Mouse (Mus musculus): ENCODE data around the gene Maneal. TPM values are rescaled to one million over a fixed set of nuclear protein-coding genes. Genes with fewer than 3 reads are reported as not detected.
A peak's percentile ranks its signal among the peaks of the same experiment; 100 is the strongest.

Maneal gene
- total RNA-seq, 2 experiments from 2014 or later: 51.5 to 52.1 TPM

- DNase-seq (ENCODE audit: low spot score in 2 of 2): peak; percentile 91 to 96
Observed at GRCm38 (mm10) chr4:124850261-124850913, 11.6 kb downstream of the Maneal start, which contains the start of gene Yrdc. Gene Yrdc, plus strand, starts transcription at chr4:124850679.

DNA sequence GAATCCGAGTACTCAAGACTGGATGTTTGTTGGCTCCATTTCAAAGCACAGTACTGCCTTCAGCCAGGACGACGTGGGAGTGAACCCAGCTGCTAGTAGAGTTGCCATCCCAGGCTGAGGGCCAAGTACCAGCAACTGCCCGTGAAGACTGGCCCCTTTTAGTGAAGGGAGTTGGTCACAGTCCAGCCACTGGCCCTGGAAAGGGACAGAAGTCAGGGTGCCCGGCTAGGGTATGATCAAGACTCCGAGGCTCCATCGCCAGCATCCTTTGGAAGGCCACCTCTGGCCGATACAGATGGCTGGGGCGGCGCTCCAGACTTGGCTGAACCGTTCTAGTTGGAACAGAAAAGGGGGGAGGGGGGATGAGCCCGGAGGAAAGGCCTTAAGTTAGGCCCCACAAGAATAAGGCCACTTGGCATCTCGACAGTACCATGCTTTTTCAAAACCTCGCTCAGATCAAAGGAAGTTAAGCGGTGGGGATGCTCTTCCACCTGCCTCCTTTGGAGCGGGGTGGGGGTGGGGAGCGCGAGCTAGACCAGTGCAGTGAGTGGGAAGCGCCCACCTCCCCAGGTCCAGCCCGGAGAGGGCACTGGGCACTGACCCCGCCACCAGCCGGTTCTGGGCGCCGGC, 12.2 kb downstream of the Maneal start:
- peak; percentile 64 to 77 for DNase-seq (ENCODE audit: low spot score in 2 of 2)

- DNase-seq (ENCODE audit: low spot score in 2 of 2): peak; percentile 78 to 91
Observed at GRCm38 (mm10) chr4:124847573-124847972, 14.4 kb downstream of the Maneal start.

- no peak for DNase-seq (ENCODE audit: low spot score in 2 of 2)
Observed at GRCm38 (mm10) chr4:124843493-124843892, 18.5 kb downstream of the Maneal start.

- no peak for DNase-seq (ENCODE audit: low spot score in 2 of 2)
Observed at GRCm38 (mm10) chr4:124840998-124841397, 21.0 kb downstream of the Maneal start.

- no peak for DNase-seq (ENCODE audit: low spot score in 2 of 2)
Observed at GRCm38 (mm10) chr4:124838035-124838700, 23.8 kb downstream of the Maneal start.

DNA sequence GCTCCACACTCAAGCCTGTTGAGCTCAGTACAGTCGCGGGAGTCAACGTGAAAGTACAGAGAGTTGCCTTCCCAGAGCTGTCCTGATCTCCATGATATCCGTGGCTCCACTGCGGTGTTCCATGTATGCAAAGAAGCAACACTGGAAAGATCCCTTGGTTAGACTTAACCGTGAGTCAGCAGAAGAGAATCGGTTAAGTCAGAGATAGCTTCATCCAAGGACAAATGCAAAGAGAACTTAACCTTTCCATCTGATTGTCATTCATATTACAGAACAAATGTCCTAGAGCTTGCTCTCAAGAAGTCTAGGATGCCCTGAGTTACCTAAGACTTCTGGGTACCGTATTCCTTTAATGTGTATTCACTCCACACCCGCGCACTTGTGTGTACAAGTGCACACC, 29.2 kb downstream of the Maneal start:
- DNase-seq (ENCODE audit: low spot score in 2 of 2): no peak

- no peak for DNase-seq (ENCODE audit: low spot score in 2 of 2)
Observed at GRCm38 (mm10) chr4:124829671-124830070, 32.3 kb downstream of the Maneal start.

- DNase-seq (ENCODE audit: low spot score in 2 of 2): no peak
Observed at GRCm38 (mm10) chr4:124825371-124825965, 36.5 kb downstream of the Maneal start.

DNA sequence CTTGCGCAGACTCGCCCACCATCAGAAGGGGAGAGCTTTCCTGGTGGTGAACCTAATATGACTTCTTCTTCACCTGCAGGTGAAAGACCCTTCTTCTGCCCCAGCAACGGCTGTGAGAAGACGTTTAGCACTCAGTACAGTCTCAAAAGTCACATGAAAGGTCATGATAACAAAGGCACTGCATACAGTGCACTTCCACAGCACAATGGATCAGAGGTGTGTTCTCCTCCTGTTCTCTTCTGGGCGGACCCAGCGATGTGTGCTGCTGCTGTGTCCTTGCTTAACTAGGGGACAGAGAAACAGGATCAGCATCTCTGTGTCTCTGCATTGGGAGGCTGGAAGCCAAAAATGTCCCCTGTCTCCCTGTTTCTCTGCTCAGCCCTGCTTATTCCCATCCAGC, 37.0 kb downstream of the Maneal start:
- DNase-seq (ENCODE audit: low spot score in 2 of 2): no peak

DNA sequence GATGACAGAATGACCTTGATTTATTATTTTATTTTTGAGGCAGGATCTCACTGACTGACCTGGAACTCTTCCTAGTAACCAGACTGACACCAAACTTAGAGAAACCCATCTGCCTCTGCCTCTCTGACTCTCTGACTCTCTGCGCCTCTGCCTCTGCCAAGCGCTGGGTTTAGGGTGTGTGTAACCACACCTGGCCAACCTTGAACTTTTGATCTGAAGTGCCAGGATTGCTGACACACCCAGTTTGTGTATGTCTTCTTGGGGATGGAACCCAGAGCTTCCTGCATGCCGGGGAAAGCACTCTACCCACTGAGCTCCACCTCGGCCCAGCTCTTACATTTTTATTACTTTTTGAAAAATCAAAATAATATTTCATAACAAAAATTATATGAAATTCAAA, 43.1 kb downstream of the Maneal start:
- no peak for DNase-seq (ENCODE audit: low spot score in 2 of 2)

DNA sequence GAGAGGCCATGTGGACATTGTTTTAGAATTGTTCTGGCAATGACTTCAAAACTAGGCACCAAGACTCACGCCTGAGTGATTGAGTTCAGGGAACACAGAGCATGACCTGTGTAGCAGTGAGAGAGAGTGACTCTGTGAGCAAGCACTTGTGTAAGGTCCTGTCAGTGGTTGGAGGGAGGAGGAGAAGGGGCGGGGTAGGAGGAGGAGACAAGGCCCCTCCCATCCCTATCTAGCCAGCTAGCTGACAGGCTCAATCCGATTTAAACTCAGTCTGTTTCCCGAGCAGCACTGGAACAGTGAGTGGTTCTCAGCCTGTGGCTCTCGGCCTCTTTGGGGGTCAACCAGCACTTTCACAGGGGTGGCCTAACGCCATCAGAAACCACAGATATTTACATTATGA, 44.2 kb downstream of the Maneal start:
- peak in 1 of 2 experiments; percentile 18 for DNase-seq (ENCODE audit: low spot score in 2 of 2)

DNA sequence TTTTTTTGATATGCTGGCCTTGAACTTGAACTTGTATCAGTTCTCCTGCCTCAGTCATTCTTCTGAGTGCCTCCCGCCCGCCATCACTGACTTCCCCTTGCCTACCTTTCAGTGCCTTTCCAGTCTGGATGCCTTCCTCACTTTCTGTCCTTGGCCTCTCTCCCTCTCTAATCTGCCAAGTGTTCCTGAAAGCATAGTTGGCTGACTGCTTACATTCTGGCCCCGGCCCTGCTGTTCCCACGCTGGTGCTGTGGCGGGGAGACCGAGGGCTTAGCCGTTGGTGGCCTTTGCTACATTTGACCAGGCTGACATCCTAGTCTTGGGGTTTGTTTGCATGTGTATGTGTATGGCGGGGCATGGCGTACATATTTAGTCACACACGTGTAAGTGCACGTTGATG, 46.1 kb downstream of the Maneal start:
- no peak for DNase-seq (ENCODE audit: low spot score in 2 of 2)

- DNase-seq (ENCODE audit: low spot score in 2 of 2): peak; percentile 35 to 79
Observed at GRCm38 (mm10) chr4:124811347-124811975, 50.5 kb downstream of the Maneal start.

DNA sequence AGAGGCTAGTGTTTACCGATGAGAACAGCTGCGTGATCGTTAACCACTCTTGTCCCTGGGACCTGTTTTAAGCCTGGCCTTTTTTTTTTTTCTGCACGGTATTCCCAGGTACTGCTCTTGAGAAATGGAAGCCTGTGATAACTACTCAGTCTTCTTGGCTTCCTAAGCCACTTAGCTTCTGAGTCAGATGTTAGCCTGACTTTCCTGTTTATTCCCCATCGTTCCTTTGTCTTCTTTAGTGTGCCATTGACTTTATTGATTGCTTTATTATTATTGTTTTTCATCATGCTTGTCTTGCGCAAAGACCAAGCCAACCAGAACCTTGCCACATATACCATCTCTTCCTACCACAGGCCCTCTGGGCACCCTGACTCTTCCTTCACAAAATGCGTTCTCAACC, 51.9 kb downstream of the Maneal start:
- DNase-seq (ENCODE audit: low spot score in 2 of 2): no peak

DNA sequence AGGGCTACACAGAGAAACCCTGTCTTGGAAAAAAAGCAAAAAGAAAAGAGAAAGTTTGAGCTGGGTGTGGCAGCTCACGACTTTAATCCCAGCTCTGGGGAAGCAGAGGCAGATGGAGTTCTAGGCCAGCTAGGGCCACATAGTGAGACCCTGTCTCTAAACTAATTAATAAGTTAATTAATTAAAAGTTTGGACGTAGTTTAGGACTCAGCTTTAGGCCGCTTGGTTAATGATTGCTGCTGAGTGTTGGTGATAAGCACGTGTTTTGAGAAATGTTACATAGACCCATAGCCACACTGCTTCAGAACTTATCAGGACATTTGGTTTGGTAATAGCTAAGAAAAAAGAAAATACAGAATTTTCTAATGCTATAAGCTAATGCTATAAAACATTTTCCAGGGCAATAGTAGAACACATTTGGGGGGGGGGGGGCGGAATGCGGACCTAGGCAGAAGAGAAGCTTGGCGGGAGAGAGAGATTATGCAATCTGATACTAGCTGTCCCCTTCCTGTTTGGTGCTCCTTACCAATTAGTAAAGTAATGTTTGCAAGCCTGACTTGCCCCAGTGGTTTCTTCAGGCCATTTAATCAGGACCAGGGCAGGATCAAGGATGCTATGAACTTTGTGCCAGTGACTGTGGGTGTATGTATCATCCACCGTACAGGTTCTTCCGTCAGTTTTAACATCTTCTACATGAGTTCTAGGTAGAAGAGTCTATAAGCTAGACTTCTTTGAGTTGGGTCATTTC, 52.7 kb downstream of the Maneal start:
- no peak for DNase-seq (ENCODE audit: low spot score in 2 of 2)

GRCm38 (mm10) chr4:124808511-124808910, 53.5 kb downstream of the Maneal start:
- no peak for DNase-seq (ENCODE audit: low spot score in 2 of 2)
